17 mouse cellular contexts compared by ENCODE assay signal in genomic region chr7:134226231-134226630, GRCm38 (mm10).
"Had no signal": no experiment of that assay in that cellular context is flagged by ENCODE, and none has a peak within 500 bp of the region (broad histone marks: within the 10 kb centered on the region; RNA-seq: fewer than 3 reads in every experiment).

No protein-coding gene starts in this region.

- H3K36me3 ChIP-seq: lung, embryonic 15.5 days; midbrain, embryonic 10.5 days; midbrain, embryonic 12.5 days; neural tube, embryonic 12.5 days; stomach, embryonic 15.5 days had no signal

- H3K27me3 ChIP-seq: lung, embryonic 15.5 days had no signal

- DNase-seq: lung, adult 18-20 months; lung, postnatal 14 days; lung, postnatal 36 days; midbrain, embryonic 14.5 days; right cerebral cortex, postnatal 14 days; thymus, adult 2 months; thymus, postnatal 25 days; thymus, postnatal 4 days had no signal

- H3K9me3 ChIP-seq: lung, embryonic 15.5 days; midbrain, embryonic 10.5 days; midbrain, embryonic 12.5 days; neural tube, embryonic 12.5 days; stomach, embryonic 15.5 days had no signal

- H3K4me3 ChIP-seq: neural tube, embryonic 12.5 days had no signal

- ATAC-seq: lung, postnatal 0 days; midbrain, embryonic 16.5 days had no signal

- H3K27ac ChIP-seq: liver, embryonic 14.5 days; midbrain, embryonic 10.5 days; midbrain, embryonic 12.5 days; neural tube, embryonic 12.5 days; stomach, embryonic 15.5 days; stomach, postnatal 0 days had no signal

- H3K9ac ChIP-seq: liver, embryonic 14.5 days; midbrain, embryonic 12.5 days; neural tube, embryonic 12.5 days; stomach, embryonic 15.5 days had no signal
